Mouse (Mus musculus) natural killer cell, adult 2 months (primary cell): ENCODE results near the gene Sufu.

ENCODE experiments used
- DNase-seq, 2 experiments: peaks; one replicate each; pipeline ENCODE4 v3.0.0; 2022; ENCODE audit warnings: low spot score in 2 of 2

Gene Sufu

DNA sequence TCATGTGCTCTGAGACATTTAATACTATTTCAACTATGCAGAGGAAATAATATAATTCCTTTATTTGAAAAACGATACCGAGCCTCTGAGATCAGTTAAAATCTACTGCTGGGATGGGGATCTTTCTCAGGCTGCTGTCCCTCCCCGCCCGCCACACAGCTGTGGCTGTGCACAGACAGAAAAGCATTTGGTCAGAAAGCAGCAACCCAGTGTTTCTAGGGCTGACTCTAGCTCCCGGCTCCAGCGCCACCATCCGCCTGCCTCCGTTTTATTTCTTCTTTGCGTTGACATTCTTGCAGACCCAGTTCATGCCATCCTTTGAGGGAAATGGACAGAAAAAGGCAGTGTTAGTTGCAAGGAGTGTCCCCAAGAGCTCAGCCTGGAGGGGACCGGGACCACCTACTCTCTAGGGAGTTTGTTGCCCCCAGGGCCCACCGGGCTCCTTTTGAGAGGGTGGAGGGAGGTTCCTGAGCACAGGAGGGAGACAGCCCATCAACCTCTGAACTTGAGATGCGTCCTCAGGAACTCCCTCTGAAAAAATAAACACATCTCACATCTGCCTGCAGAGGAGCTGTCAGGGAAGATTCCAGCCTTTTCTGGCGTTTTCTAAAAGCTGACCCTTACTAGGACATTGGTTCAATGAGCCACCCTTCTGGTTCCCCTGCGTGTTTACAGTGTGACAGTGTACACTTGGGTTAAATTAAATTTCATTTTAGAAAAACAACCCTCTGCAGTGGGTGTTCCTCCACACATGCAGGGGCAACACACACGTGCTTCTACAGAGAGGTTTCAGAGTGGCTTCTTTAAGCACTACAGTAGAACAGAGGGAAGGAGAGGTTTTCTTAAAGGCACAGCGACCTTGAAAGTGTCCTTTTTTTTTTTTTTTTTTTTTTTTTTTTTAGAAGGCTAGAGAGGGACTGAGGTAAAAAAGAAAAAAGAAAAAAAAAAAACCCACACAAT is 134.7 kb downstream of the Sufu start:
- no peak for DNase-seq

DNA sequence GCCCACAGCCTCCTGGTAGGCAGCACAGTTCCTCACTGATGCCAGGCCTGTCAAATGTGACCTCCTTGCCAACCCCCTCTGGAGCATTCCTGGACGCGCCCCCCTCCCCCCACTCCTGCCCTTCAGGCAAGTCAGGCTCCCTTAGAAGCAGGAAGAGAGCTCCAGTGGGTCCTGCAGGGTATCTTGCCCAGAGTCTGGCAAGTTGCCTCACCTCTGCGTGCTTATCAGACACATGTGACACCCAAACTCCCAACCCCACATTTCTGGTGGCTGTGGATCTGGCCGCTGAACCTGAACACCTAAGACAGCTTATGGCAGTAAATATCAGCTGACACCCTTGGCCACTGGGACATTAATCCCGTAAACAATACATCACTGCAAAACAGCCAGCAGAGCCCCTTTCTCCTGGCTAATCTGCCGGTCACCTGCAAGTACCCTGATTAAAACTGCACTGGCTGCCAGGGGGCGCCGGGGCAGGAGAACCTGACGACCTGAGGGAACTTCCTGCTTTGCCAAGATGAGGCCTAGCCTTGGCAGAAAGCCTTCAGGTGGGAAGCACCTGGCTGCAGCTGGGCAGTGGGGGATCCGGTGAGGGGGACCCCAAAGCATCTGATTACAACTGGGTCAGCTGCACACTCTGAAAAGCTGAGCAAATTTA is 135.5 kb downstream of the Sufu start:
- DNase-seq, result no peak

DNA sequence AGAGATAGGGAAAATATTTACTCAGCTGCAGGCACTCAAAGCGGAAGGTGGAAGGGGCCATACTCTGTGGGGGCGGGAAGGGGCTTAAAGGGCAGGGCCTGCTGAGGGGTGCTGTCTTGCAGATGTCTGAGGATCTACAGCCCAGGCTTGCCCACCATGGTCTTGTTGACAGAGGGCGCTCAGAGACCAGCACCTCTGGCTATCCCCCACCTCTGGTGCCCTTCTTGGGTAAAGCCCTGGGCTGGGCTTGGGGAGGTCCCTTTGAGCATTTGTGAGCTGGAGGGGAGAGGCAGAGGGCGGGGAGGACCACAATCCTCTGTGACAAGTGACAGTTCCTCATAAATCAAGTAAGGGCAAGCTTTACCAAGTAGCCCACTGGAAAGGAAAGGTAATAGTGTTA is 136.4 kb downstream of the Sufu start:
- DNase-seq, result no peak

DNA sequence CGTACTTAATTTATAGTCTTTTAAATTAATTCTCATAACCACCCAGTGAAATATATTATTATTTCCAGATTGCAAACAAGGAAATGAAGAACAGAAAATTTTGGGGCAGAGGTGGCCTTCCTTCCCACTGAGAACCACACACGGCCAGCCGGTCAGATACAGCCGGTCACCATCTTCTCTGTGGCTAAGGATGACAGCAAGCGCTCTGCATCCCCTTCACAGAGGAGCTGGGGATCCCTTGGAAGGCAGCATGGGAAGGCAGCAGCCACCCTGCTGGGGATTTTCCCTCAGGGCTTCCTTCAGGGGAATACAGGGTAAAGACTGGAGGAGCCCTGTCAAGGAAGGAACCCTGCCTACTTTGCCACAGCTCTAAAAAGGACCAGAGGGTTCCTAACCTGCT is 136.8 kb downstream of the Sufu start:
- DNase-seq, result no peak

DNA sequence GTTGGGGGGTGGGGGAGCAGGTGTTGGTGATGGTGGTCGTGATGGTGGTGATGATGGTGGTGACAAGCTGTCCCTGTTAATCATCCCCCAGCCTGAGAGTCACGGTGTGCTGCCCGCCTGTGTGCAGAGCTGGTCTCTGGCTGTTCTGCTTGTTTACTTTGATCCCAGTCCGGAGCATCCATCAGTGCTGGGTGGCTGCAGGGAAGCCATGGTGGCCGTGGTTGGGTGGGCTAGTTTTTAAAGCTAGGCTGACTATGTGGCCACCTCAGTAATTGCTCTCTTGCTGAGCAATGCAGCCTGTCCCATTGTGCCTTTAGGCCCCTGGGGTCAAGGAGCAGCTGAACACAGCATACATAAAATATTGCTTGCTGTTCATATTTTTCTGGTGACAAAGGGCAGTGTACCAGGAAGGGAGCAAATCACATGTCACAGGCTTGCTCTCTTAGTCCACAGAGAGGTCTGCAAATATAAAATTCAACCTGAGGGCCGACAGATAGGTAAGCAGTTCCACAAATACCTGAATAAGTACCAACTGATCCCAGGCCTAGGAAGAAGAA is 137.9 kb downstream of the Sufu start:
- no peak for DNase-seq

DNA sequence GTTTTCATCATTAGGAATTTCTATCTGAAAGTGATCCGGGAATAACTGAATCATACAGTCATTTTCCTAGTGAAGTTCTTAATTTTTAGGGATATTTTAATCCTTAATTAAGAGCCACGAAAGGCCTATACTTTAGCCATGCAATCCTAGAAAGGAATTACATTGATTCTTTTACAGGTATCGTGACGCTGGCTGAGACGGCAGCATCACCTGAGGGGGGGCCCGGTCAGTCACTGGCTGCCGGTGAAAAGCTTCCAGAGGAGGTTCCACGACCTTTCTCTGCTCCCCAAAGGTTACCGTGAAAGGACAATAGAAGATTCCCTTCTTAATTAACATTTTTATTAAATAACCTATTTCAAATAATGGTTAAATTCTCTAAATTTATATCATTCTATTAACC is 140.7 kb downstream of the Sufu start:
- no peak for DNase-seq

DNA sequence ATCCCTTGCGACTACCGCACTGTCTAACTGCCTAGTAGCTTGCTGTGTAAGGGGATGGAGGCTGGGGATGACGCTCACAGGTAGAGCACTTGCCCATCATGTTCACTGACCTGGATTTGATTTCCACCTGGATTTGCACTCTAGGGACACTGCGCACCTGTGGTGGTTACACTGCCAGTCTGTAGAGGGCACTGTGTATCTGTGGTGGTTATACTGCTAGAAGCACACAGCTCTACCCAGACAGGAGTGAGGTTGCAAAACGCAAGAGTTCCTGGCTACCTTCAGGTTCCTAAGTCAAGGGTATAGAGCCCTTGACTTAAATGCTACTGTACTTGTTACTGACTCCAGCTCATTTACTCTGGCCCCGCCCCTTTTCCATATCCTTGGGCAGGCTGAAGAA is 141.5 kb downstream of the Sufu start:
- DNase-seq, result no peak
